ENCODE assay signal across 9 mouse cellular contexts in genomic region chr1:183055608-183056288, GRCm38 (mm10).
A peak's percentile ranks its signal among the peaks of the same experiment; 100 is the strongest.
DNase-seq lines count a peak whose midpoint lies in the region; ATAC-seq lines count a peak whose summit lies in the region.
"Had no signal": no experiment of that assay in that cellular context is flagged by ENCODE, and none has a peak within 500 bp of the region (broad histone marks: within the 10 kb centered on the region; RNA-seq: fewer than 3 reads in every experiment).

No protein-coding gene starts in this region.

- H3K27ac ChIP-seq in kidney, embryonic 16.5 days (ENCODE audit: low read length), result peak overlapping the region; percentile 31; the same call in 1 of the 2 replicates
- H3K27ac ChIP-seq: limb, embryonic 15.5 days had no signal

- H3K4me2 ChIP-seq in kidney, embryonic 16.5 days (replicated peaks; ENCODE audit: low read depth, low read length), result no peak overlapping the region
- H3K4me2 ChIP-seq: limb, embryonic 15.5 days had no signal

- H3K4me1 ChIP-seq in kidney, embryonic 16.5 days (ENCODE audit: insufficient read depth, low read length), result peaks cover 26% of the 10 kb centered on the region

- WGBS in kidney, embryonic 16.5 days, result 31% methylated on average over 2 of the region's 2 CpGs

- H3K9me3 ChIP-seq in kidney, embryonic 16.5 days (ENCODE audit: low read length), result no peaks in the 10 kb centered on the region
- H3K9me3 ChIP-seq: limb, embryonic 15.5 days had no signal

- DNase-seq in cerebellum, postnatal 10 days, result peak; percentile 75 to 78
- no peak for DNase-seq in cerebellum, postnatal 25 days
- DNase-seq in urinary bladder, postnatal 25 days (ENCODE audit: low spot score), result peak; percentile 15
- no peak for DNase-seq in urinary bladder, adult 2 months (ENCODE audit: low spot score)
- DNase-seq in right cerebral cortex, adult 2 months (ENCODE audit: low spot score in 2 of 2), result no peak
- DNase-seq in thymus, postnatal 25 days, result no peak
- DNase-seq in thymus, postnatal 0 days (ENCODE audit: low spot score), result no peak

- H3K9ac ChIP-seq in kidney, embryonic 16.5 days (replicated peaks; ENCODE audit: low read length), result no peak overlapping the region
- H3K9ac ChIP-seq: limb, embryonic 15.5 days had no signal

- H3K27me3 ChIP-seq in kidney, embryonic 16.5 days (ENCODE audit: insufficient read depth, low read length), result no peaks in the 10 kb centered on the region
- H3K27me3 ChIP-seq: limb, embryonic 15.5 days had no signal

- no peaks in the 10 kb centered on the region for H3K36me3 ChIP-seq in kidney, embryonic 16.5 days (ENCODE audit: insufficient read depth, low read length)
- H3K36me3 ChIP-seq: limb, embryonic 15.5 days had no signal

- H3K4me3 ChIP-seq in kidney, embryonic 16.5 days (ENCODE audit: low read length), result no peak overlapping the region
- H3K4me3 ChIP-seq: limb, embryonic 15.5 days had no signal

- ATAC-seq in kidney, embryonic 16.5 days (ENCODE audit: low FRiP score, low TSS enrichment), result peak; percentile 78

Comparison
In these comparisons a context has a peak if more than half of its experiments do, and no peak if none do; other contexts are left out.
1. DNase-seq: peak in cerebellum, postnatal 10 days (2 of 2) and urinary bladder, postnatal 25 days (single experiment); none in cerebellum, postnatal 25 days (0 of 2), urinary bladder, adult 2 months (single experiment), right cerebral cortex, adult 2 months (0 of 2), thymus, postnatal 25 days (single experiment) and thymus, postnatal 0 days (single experiment).